8 mouse cellular contexts compared by ENCODE assay signal in genomic region chr8:105326141-105326672, GRCm38 (mm10). TPM values are rescaled to one million over a fixed set of nuclear protein-coding genes. Genes with fewer than 3 reads are reported as not detected.
DNase-seq lines count a peak whose midpoint lies in the region; ATAC-seq and TF ChIP-seq lines count a peak whose summit lies in the region.

Gene Lrrc29, minus strand, starts transcription at chr8:105326278.
Gene Tmem208, plus strand, starts transcription at chr8:105326354.

- peak; percentile 73; the same call in 1 of the 2 replicates for TF ChIP-seq POLR2A in brain, embryonic 14.5 days (IDR thresholded peaks at IDR 0.05; ENCODE audit: borderline replicate concordance, extremely low read depth, insufficient read depth, insufficient read length, poor library complexity, severe bottlenecking)

- H3K36me3 ChIP-seq in heart, embryonic 10.5 days = peaks cover 44% of the 10 kb centered on the region
- peaks cover 45% of the 10 kb centered on the region for H3K36me3 ChIP-seq in kidney, embryonic 15.5 days

- peak; percentile 34; the same call in 1 of the 2 replicates for TF ChIP-seq CTCF in brain, embryonic 14.5 days (IDR thresholded peaks at IDR 0.05; ENCODE audit: borderline replicate concordance, extremely low read depth, insufficient read depth, insufficient read length)

- no peaks in the 10 kb centered on the region for H3K27me3 ChIP-seq in heart, embryonic 10.5 days (ENCODE audit: insufficient read depth, poor library complexity, severe bottlenecking)
- no peaks in the 10 kb centered on the region for H3K27me3 ChIP-seq in kidney, embryonic 15.5 days

- peak; percentile 81 for ATAC-seq in erythroblast, adult 5-6 weeks (replicated peaks; ENCODE audit: low FRiP score, poor library complexity, severe bottlenecking)
- ATAC-seq in kidney, embryonic 15.5 days (replicated peaks; ENCODE audit: low FRiP score) = peak; percentile 91

- WGBS in heart, embryonic 10.5 days = under 1% methylated on average over 36 of the region's 36 CpGs
- under 1% methylated on average over 36 of the region's 36 CpGs for WGBS in kidney, embryonic 15.5 days

- no peaks in the 10 kb centered on the region for H3K9me3 ChIP-seq in heart, embryonic 10.5 days
- H3K9me3 ChIP-seq in kidney, embryonic 15.5 days (replicated peaks) = no peaks in the 10 kb centered on the region

- peak within 1 kb of the TSS; percentile 82 for H3K4me3 ChIP-seq in heart, embryonic 10.5 days
- peak within 1 kb of the TSS; percentile 87 for H3K4me3 ChIP-seq in kidney, embryonic 15.5 days (replicated peaks)

- H3K9ac ChIP-seq in kidney, embryonic 15.5 days = peak within 1 kb of the TSS; percentile 76

- H3K27ac ChIP-seq in heart, embryonic 10.5 days = peak within 1 kb of the TSS; percentile 92
- peak within 1 kb of the TSS; percentile 94 for H3K27ac ChIP-seq in kidney, embryonic 15.5 days

- DNase-seq in CD4-positive helper T cell, adult 2 months (ENCODE audit: low read depth, low spot score) = peak; percentile 96
- peak; percentile 99 for DNase-seq in brain, embryonic 14.5 days (ENCODE audit: low read depth)
- DNase-seq in heart, embryonic 10.5 days (ENCODE audit: low spot score) = peak; percentile 99
- peak; percentile 99 for DNase-seq in liver
- peak; percentile 94 for DNase-seq in monocyte, adult 2 months (ENCODE audit: low read depth in 1 of 2, low spot score in 2 of 2)
- DNase-seq in spleen, postnatal 14 days (ENCODE audit: low spot score in 2 of 2) = peak; percentile 96 to 99

- peak within 1 kb of the TSS; percentile 85 for H3K4me2 ChIP-seq in kidney, embryonic 15.5 days

- H3K4me1 ChIP-seq in heart, embryonic 10.5 days = peaks cover 25% of the 10 kb centered on the region
- H3K4me1 ChIP-seq in kidney, embryonic 15.5 days = peaks cover 27% of the 10 kb centered on the region

RNA-seq across cellular contexts. Expression of gene Lrrc29, which starts in this region (rescaled TPM):
- polyA plus RNA-seq in brain, embryonic 14.5 days (2012; rRNA removed) = 2.3 and 2.4 TPM in 2 replicates
- 13.4 and 35.9 TPM in 2 replicates for total RNA-seq in erythroblast, adult 5-6 weeks (2015; ENCODE audit: low replicate concordance)
- total RNA-seq in erythroblast, adult 5-6 weeks (2017; ENCODE audit: low replicate concordance) = 26.2 and 28.6 TPM in 2 replicates
- 1.5 and 1.9 TPM in 2 replicates for polyA plus RNA-seq in heart, embryonic 10.5 days (2016; fragmentation: Nextera tagmentation; extraction: Ambion mirVana)
- 2.2 and 2.6 TPM in 2 replicates for polyA plus RNA-seq in kidney, embryonic 15.5 days (2015; fragmentation: Nextera tagmentation; extraction: Ambion mirVana)

RNA-seq across cellular contexts. Expression of gene Tmem208, which starts in this region (rescaled TPM):
- 93.6 and 144 TPM in 2 replicates for polyA plus RNA-seq in brain, embryonic 14.5 days (2012; rRNA removed)
- total RNA-seq in erythroblast, adult 5-6 weeks (2015; ENCODE audit: low replicate concordance) = 51.2 and 56.3 TPM in 2 replicates
- total RNA-seq in erythroblast, adult 5-6 weeks (2017; ENCODE audit: low replicate concordance) = 18.5 and 26.9 TPM in 2 replicates
- polyA plus RNA-seq in heart, embryonic 10.5 days (2016; fragmentation: Nextera tagmentation; extraction: Ambion mirVana) = 99.6 and 101 TPM in 2 replicates
- polyA plus RNA-seq in kidney, embryonic 15.5 days (2015; fragmentation: Nextera tagmentation; extraction: Ambion mirVana) = 119 and 125 TPM in 2 replicates

Comparison
In these comparisons a context has a peak if more than half of its experiments do, and no peak if none do; other contexts are left out.
1. Peak in every context shown above with its lines: DNase-seq, ATAC-seq, H3K4me3 ChIP-seq and H3K27ac ChIP-seq.